Mouse (Mus musculus): ENCODE data around the gene Wdr37. TPM values are rescaled to one million over a fixed set of nuclear protein-coding genes. Genes with fewer than 3 reads are reported as not detected.

Wdr37 gene
- polyA plus RNA-seq, 1 experiment from 2014 or later = 17.6 TPM

- DNase-seq (ENCODE audit: low read depth, low spot score) (no peak), ATAC-seq (no peak)
- ChIA-PET CTCF (no interaction called here), POLR2A (no interaction called here)
- TF ChIP-seq CTCF (IDR thresholded peaks at IDR 0.05) = no peak
- H3K27me3 ChIP-seq = no peaks in the 10 kb centered on the region
- in situ Hi-C loops (cut with MboI; ENCODE audit: low pct_unique_long_range_greater_than_20kb) = no loop called here
Observed at GRCm38 (mm10) chr13:8822201-8822600, 49.5 kb downstream of the Wdr37 start.

DNA sequence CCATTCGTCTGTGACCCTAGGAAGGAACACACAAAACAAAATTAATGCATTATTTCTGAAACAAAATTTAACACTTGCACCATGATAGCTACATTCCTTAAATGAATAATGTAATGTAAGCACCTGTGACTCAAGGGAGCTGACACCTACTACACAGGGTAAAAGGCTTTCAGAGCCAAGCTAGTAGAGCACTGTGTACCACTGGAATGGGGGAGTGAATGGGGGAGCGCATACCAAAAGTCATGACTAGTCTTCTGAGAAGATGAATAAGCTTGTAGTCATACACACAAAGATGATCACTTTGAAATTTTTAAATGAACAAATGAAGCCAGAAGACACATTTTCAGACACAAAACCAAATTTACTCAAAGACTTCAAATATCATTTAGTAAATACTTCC, 65.8 kb downstream of the Wdr37 start:
- DNase-seq (ENCODE audit: low read depth, low spot score) (no peak), ATAC-seq (no peak)
- ChIA-PET POLR2A (no interaction called here), CTCF (interaction anchor here (1.0 to 1.9 kb wide), 5 partner anchors 11 to 22 kb away, joined by 3 to 6 read pairs (median 5); no protein-coding TSS in a partner anchor)
- H3K27me3 ChIP-seq = no peaks in the 10 kb centered on the region
- no peak for TF ChIP-seq CTCF (IDR thresholded peaks at IDR 0.05)
- in situ Hi-C loops (cut with MboI; ENCODE audit: low pct_unique_long_range_greater_than_20kb) = no loop called here

GRCm38 (mm10) chr13:8800576-8800975, 71.1 kb downstream of the Wdr37 start:
- CTCF ChIA-PET = no interaction called here
- ATAC-seq = no peak

DNA sequence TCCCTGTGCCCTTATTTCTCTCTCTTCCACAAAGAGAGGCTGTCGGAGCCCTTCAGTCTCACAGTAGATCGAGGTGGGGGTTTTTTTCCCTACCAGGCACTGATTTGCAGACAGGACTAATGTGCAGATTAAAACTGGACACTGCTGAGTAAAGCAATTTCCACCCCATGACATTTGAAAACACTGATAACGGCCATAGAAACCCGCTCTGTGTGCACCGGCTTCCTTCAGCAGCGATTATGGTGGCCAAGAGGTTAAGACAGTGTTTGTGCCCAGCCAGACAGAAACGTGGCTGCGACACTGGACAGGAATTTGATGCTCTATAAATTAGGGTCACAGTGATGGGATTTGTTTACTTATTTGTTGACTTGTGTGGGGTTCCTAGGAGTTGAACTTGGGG, 78.5 kb downstream of the Wdr37 start:
- peaks cover 3% of the 10 kb centered on the region for H3K27me3 ChIP-seq
- ChIA-PET CTCF (no interaction called here), POLR2A (no interaction called here)
- in situ Hi-C loops (cut with MboI; ENCODE audit: low pct_unique_long_range_greater_than_20kb) = no loop called here
- no peak for TF ChIP-seq CTCF (IDR thresholded peaks at IDR 0.05)
- DNase-seq (ENCODE audit: low read depth, low spot score) = no peak
- ATAC-seq = no peak

More at GRCm38 (mm10) chr13:8800576-8800975, 71.1 kb downstream of the Wdr37 start:
- no peak for DNase-seq (ENCODE audit: low read depth, low spot score)
- TF ChIP-seq CTCF (IDR thresholded peaks at IDR 0.05) = no peak
- in situ Hi-C loops (cut with MboI; ENCODE audit: low pct_unique_long_range_greater_than_20kb) = no loop called here
- POLR2A ChIA-PET = no interaction called here
- H3K27me3 ChIP-seq = no peaks in the 10 kb centered on the region

GRCm38 (mm10) chr13:8785185-8785584, 86.5 kb downstream of the Wdr37 start:
- H3K27me3 ChIP-seq = peaks cover 7% of the 10 kb centered on the region
- POLR2A ChIA-PET = no interaction called here
- in situ Hi-C loops (cut with MboI; ENCODE audit: low pct_unique_long_range_greater_than_20kb) = loop anchor here (10.0 kb wide), 1 partner anchor 1950 kb away; no protein-coding TSS in a partner anchor
- peak; percentile 93 for ATAC-seq
- peak; percentile 90 for TF ChIP-seq CTCF (IDR thresholded peaks at IDR 0.05)
- CTCF ChIA-PET = interaction anchor here (0.7 to 1.7 kb wide), 4 partner anchors 9 to 41 kb away, joined by 3 to 5 read pairs (median 4); no protein-coding TSS in a partner anchor
- DNase-seq (ENCODE audit: low read depth, low spot score) = no peak

GRCm38 (mm10) chr13:8784308-8785061, 87.2 kb downstream of the Wdr37 start:
- DNase-seq (ENCODE audit: low read depth, low spot score) (no peak), ATAC-seq (no peak)
- in situ Hi-C loops (cut with MboI; ENCODE audit: low pct_unique_long_range_greater_than_20kb) = loop anchor here (10.0 kb wide), 1 partner anchor 1950 kb away; no protein-coding TSS in a partner anchor
- no peak for TF ChIP-seq CTCF (IDR thresholded peaks at IDR 0.05)
- CTCF ChIA-PET = interaction anchor here (0.7 to 1.7 kb wide), 5 partner anchors 8 to 40 kb away, joined by 3 to 5 read pairs (median 4); no protein-coding TSS in a partner anchor
- H3K27me3 ChIP-seq = peaks cover 7% of the 10 kb centered on the region
- POLR2A ChIA-PET = no interaction called here

- in situ Hi-C loops (cut with MboI; ENCODE audit: low pct_unique_long_range_greater_than_20kb) = loop anchor here (10.0 kb wide), 1 partner anchor 1949 kb away; no protein-coding TSS in a partner anchor
- ChIA-PET CTCF (interaction anchor here (0.7 to 1.7 kb wide), 2 partner anchors 22 to 36 kb away, joined by 3 to 5 read pairs; no protein-coding TSS in a partner anchor), POLR2A (no interaction called here)
- ATAC-seq (no peak), DNase-seq (ENCODE audit: low read depth, low spot score) (no peak)
- TF ChIP-seq CTCF (IDR thresholded peaks at IDR 0.05) = no peak
- H3K27me3 ChIP-seq = peaks cover 7% of the 10 kb centered on the region
Observed at GRCm38 (mm10) chr13:8783686-8784307, 87.9 kb downstream of the Wdr37 start.

GRCm38 (mm10) chr13:8782636-8783035, 89.1 kb downstream of the Wdr37 start:
- ChIA-PET CTCF (interaction anchor here (1.0 kb wide), 1 partner anchor 22 kb away, joined by 3 read pairs; no protein-coding TSS in a partner anchor), POLR2A (no interaction called here)
- peaks cover 8% of the 10 kb centered on the region for H3K27me3 ChIP-seq
- ATAC-seq (no peak), DNase-seq (ENCODE audit: low read depth, low spot score) (no peak)
- no peak for TF ChIP-seq CTCF (IDR thresholded peaks at IDR 0.05)
- in situ Hi-C loops (cut with MboI; ENCODE audit: low pct_unique_long_range_greater_than_20kb) = loop anchor here (10.0 kb wide), 1 partner anchor 1948 kb away; no protein-coding TSS in a partner anchor

DNA sequence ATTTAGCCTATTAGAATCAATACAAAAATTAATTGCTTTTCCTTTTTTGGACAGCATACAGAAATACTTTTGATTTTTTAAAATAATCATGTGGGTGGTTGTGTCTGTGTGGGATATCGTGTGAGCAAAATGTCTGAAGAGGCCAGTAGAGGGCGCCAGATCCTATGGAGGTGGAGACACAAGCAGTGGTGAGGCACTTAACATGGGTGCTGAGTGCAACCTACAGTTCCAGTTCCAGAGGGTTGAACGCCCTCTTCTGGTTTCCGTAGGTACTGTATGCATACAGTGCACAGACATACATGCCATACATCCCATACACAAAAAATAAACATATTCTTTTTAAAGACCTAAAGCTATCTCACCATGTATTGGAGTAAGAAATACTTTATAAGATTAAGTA, 91.3 kb downstream of the Wdr37 start:
- peak; percentile 73 for ATAC-seq
- H3K27me3 ChIP-seq = peaks cover 17% of the 10 kb centered on the region
- TF ChIP-seq CTCF (IDR thresholded peaks at IDR 0.05) = peak; percentile 88
- DNase-seq (ENCODE audit: low read depth, low spot score) = no peak
- in situ Hi-C loops (cut with MboI; ENCODE audit: low pct_unique_long_range_greater_than_20kb) = loop anchor here (10.0 kb wide), 1 partner anchor 1946 kb away; no protein-coding TSS in a partner anchor
- ChIA-PET CTCF (interaction anchor here (0.9 to 1.4 kb wide), 2 partner anchors 8 to 123 kb away, joined by 3 read pairs; no protein-coding TSS in a partner anchor), POLR2A (no interaction called here)

DNA sequence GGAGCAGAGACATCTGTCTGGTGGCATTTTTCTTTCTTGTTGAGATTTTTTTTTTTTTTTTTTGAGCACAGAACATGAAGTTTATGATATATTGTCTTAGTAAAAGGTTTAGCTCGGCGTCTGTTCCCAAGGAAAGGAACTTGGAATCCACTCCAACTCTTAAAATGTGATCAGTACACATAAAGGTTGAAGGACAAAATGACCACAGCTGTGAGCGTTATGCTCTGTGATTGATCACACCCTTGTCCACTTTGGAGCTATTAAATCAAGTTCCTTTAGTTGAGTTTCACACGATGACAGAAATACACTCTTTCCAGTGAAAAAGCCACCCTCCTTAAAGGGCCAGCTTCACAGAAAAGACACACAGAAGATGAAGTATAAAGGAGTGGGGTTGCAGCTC, 101.1 kb downstream of the Wdr37 start:
- ChIA-PET POLR2A (no interaction called here), CTCF (no interaction called here)
- H3K27me3 ChIP-seq = peaks cover 41% of the 10 kb centered on the region
- DNase-seq (ENCODE audit: low read depth, low spot score) = no peak
- TF ChIP-seq CTCF (IDR thresholded peaks at IDR 0.05) = no peak
- in situ Hi-C loops (cut with MboI; ENCODE audit: low pct_unique_long_range_greater_than_20kb) = no loop called here
- no peak for ATAC-seq
